Mouse (Mus musculus) myocyte (in vitro differentiated cells): ENCODE data around the gene Slc22a27.
"Not testable (repeated sequence)": the region's sequence is repeated elsewhere in the genome, so short reads cannot be mapped to it uniquely, and the experiment has no call there.

Experiments used
- CEBPB ChIP-seq: IDR thresholded peaks from 2 replicates; pipeline ENCODE4 v1.6.1; 2011; ENCODE audit warnings: mild to moderate bottlenecking, moderate library complexity; ENCODE audit not compliant: poor library complexity, insufficient read depth, severe bottlenecking
- E2F4 ChIP-seq: IDR thresholded peaks from one replicate; pipeline ENCODE4 v1.6.1; 2011; ENCODE audit warnings: mild to moderate bottlenecking, control low read depth, moderate library complexity; ENCODE audit not compliant: insufficient read depth
- MAX ChIP-seq: IDR thresholded peaks from one replicate; pipeline ENCODE4 v1.6.1; 2011; ENCODE audit warnings: low read depth, mild to moderate bottlenecking, control low read depth
- POLR2A ChIP-seq: IDR thresholded peaks from one replicate; pipeline ENCODE4 v1.6.1; 2011; ENCODE audit warnings: low read depth, mild to moderate bottlenecking, control low read depth, moderate library complexity; ENCODE audit not compliant: insufficient read length
- POLR2AphosphoS2 ChIP-seq: IDR thresholded peaks from one replicate; pipeline ENCODE4 v1.6.1; 2011; ENCODE audit warnings: low read depth, control low read depth; ENCODE audit not compliant: insufficient read length
- SRF ChIP-seq: IDR thresholded peaks from one replicate; pipeline ENCODE4 v1.6.1; 2011; ENCODE audit warnings: low read depth; ENCODE audit not compliant: control insufficient read depth, insufficient read length
- USF1 ChIP-seq: IDR thresholded peaks from one replicate; pipeline ENCODE4 v1.6.1; 2011; ENCODE audit warnings: low read depth, mild to moderate bottlenecking, control low read depth, moderate library complexity

DNA sequence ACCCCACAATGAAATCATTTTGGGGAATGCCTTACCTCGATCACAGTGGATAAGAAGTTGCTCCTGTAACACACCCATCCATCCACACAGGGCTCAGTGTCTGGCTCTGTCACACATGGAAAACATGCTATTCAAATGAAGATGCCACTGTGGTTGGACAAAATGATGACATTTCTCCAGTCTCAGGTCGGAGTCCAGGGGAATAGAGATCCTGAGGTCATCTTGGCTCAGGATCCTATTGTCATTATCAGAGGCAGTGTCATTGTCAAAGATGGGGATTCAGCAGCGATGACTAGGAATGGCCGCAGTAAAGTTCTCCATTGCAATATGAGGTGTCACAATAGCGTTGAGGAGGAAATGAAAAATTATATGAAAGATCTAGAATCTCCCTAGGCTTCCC, at the start of gene Slc22a27:
- not testable (repeated sequence) for TF ChIP-seq USF1, E2F4, POLR2A, MAX, POLR2AphosphoS2, SRF, CEBPB
